Mouse (Mus musculus) heart, embryonic 12.5 days (tissue): ENCODE measurements around the gene Col4a2. TPM values are rescaled to one million over a fixed set of nuclear protein-coding genes. Genes with fewer than 3 reads are reported as not detected.

Source experiments
- ATAC-seq: fragments of 200-750 bp; cut with Nextera tagmentation; 2 replicates; pipeline ENCODE4 v1.8.0; 2017; ENCODE audit warnings: moderate TSS enrichment, moderate library complexity; ENCODE audit not compliant: insufficient number of reproducible peaks, low FRiP score
- H3K27ac ChIP-seq: fragments of 300-500 bp; sonication (generic); 2 replicates; pipeline ENCODE4 v1.5.1; 2016; ENCODE audit warnings: mild to moderate bottlenecking, moderate library complexity; ENCODE audit not compliant: poor library complexity, severe bottlenecking
- H3K27me3 ChIP-seq: fragments of 300-500 bp; sonication (generic); replicated peaks from 2 replicates; pipeline ENCODE4 v1.6.1; 2016; ENCODE audit warnings: mild to moderate bottlenecking, moderate library complexity
- H3K36me3 ChIP-seq: fragments of 300-500 bp; sonication (generic); 2 replicates; pipeline ENCODE4 v1.6.1; 2016; ENCODE audit warnings: mild to moderate bottlenecking, moderate library complexity
- H3K4me1 ChIP-seq: fragments of 300-500 bp; sonication (generic); replicated peaks from 2 replicates; pipeline ENCODE4 v1.6.1; 2016; ENCODE audit warnings: mild to moderate bottlenecking
- H3K4me2 ChIP-seq: fragments of 300-500 bp; sonication (generic); 2 replicates; pipeline ENCODE4 v1.6.1; 2016; ENCODE audit warnings: mild to moderate bottlenecking, moderate library complexity
- H3K4me3 ChIP-seq: fragments of 300-500 bp; sonication (generic); 2 replicates; pipeline ENCODE4 v1.5.1; 2016; ENCODE audit warnings: mild to moderate bottlenecking
- H3K9ac ChIP-seq: fragments of 300-500 bp; sonication (generic); 2 replicates; pipeline ENCODE4 v1.6.1; 2016; ENCODE audit warnings: mild to moderate bottlenecking, moderate library complexity
- H3K9me3 ChIP-seq: fragments of 300-500 bp; sonication (generic); replicated peaks from 2 replicates; pipeline ENCODE4 v1.6.1; 2016; ENCODE audit warnings: mild to moderate bottlenecking, moderate library complexity
- WGBS: fragments of 180-500 bp; shearing (Covaris S2); methylation state at CpG from one replicate; pipeline ENCODE4 v1.1.7; 2016; 5-methylcytosine and 5-hydroxymethylcytosine counted together
- polyA plus RNA-seq: library from polyadenylated mRNA; unstranded; fragments of >200 nt; fragmentation: Nextera tagmentation; extraction: Ambion mirVana; gene quantifications from 2 replicates; pipeline ENCODE4 v1.2.1, GENCODE M21; 2016

Col4a2 gene
- polyA plus RNA-seq, 1 experiment from 2014 or later, result 117 TPM

DNA sequence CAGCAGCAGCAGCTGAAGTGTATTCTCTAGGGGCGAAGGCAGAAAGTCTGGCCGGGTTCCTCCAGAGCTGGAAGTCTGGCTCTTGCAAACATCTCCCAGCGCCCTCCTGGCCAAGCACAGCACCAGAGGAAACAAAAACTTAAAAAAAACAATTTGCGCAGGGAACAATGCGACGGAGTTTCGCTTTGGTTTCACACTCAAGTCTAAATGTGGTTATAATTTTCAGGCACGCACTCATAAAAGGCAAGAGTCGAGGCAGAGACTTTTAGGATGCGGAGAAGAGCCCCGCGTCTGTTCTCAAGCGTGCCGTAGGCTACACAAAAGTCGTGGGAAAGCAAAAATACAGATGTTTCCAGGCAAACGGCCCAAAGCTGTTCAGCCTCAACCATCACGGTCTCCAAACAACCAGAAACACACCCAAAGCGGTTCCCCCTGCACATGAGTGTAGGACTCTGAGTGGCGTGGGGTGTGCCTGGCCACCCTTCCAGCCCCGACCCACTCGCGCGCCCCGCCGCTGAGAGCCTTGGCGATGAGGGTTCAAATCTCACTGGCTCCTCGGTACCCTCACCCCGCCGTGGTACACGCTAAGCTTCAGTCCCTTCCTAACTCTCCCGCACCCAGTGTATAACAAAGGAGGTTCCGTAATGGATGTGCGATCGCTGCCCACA lies 790 bp upstream of the Col4a2 start:
- 1% methylated on average over 34 of the region's 34 CpGs for WGBS
- H3K36me3 ChIP-seq, result peaks cover 19% of the 10 kb centered on the region; the same call in 1 of the 2 replicates
- peak; percentile 23 for ATAC-seq
- H3K27me3 ChIP-seq, result no peaks in the 10 kb centered on the region
- H3K4me2 ChIP-seq, result peak overlapping the region; percentile 95
- H3K4me3 ChIP-seq, result peak overlapping the region; percentile 93
- peak overlapping the region; percentile 99 for H3K9ac ChIP-seq
- peak overlapping the region; percentile 91 for H3K27ac ChIP-seq
- no peaks in the 10 kb centered on the region for H3K9me3 ChIP-seq
- peaks cover 73% of the 10 kb centered on the region for H3K4me1 ChIP-seq

DNA sequence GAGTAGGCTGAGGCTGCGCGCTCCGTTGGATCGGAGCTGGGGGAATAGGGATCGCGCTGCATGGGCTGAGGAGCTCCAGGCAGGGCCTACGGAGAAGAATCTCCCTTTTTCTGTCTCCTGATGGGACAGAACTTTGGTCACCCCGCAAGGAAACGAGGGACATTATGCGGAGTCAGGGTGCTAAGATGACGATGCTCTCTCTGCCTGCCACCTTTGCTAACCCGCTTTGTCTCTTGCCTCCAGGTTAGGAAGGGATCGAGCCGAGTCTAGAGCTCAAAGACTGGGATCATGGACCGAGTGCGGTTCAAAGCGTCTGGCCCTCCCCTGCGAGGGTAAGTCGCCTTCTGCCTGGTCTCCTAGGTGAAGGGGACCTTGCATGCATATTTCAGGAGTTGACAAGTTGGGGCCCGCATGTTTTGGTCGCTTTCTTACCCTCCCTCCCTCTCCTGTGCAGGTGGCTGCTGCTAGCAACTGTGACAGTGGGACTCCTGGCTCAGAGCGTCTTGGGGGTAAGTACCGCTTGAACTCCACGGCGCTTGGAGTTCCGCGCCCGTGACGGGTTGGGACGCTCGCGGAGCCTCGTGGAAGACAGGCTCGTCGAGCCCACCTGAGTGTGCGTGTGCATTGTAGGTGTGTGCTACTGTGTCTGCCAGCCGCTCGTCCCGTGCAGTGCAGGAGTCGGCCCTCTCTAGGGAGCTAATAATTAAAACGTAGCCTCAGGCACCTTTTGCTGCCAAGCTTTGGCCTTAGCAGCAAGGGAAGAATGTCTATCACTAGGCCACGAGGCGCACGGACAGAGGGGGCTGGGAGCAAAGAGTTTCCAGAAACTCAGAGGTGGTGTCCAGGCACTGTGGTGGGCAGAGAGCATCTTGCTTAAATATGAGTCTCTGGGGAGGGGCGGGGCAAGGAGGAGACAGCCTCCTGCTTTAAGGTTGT lies 839 bp downstream of the Col4a2 start:
- Histone ChIP-seq H3K36me3 (peaks cover 15% of the 10 kb centered on the region; the same call in 1 of the 2 replicates), H3K27ac (peak overlapping the region; percentile 91), H3K4me2 (peak overlapping the region; percentile 95), H3K9ac (peak overlapping the region; percentile 99), H3K4me1 (peaks cover 74% of the 10 kb centered on the region), H3K9me3 (no peaks in the 10 kb centered on the region), H3K4me3 (peak overlapping the region; percentile 93), H3K27me3 (no peaks in the 10 kb centered on the region)
- 3% methylated on average over 45 of the region's 45 CpGs for WGBS
- ATAC-seq, result no peak

DNA sequence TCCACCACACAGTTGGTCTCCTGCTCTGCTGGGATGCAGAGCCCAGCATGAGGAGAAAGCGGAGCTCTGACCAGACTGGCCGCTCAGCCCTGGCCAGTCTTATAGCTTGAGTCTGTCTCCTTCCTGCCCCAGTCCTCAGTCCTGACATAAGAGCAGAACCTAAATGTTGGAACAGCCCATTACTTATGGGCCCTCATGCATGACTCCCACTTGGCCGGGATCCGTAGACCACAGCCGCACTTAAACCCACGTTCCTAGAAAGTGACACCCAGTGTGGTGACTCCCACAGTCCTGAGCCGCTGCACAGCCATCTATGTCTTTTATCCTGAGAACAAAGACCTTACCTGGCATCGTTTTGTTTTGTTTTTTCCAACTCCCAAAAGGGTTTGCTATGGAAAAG lies 2.0 kb downstream of the Col4a2 start:
- peaks cover 66% of the 10 kb centered on the region for H3K4me1 ChIP-seq
- WGBS, result 83% methylated on average over 8 of the region's 8 CpGs

DNA sequence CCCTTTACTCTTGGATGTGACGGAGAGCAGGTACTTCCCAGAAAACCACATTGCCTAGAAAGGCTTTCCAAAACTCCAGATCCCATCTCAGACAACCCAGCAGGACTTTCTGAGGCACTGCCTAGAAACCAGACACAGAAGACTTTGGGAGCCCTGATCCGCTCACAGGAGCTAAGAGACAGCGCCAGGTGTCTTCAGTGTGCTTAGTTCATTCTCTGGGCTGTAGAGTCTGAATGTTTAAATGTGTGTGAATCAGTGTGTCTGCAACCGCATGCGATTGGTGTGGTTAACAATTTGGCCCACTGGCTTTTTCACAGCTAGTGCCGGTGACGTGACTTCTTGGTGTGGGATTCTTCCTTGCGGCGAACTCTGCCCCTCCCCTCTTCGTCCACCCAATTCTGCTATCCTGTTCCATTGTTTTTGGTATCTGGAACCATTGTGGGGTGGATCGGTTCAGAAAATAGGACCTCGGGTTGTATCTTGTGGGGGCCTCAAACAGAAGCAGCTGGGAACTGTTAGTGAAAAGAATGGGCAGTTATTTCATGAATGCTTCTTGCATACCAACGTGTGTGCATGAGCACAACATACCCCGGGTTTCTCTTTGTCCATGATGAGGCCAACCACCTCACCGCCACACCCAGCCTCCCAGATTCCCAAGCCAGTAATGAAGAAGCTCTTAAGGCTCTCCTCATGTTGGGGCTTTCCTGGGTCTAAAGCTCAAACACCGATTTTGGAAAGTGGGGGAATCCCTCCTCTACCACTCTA lies 2.8 kb downstream of the Col4a2 start:
- H3K4me1 ChIP-seq, result peaks cover 61% of the 10 kb centered on the region
- WGBS, result 63% methylated on average over 16 of the region's 16 CpGs

More for the DNA sequence above, 2.0 kb downstream of the Col4a2 start:
- no peaks in the 10 kb centered on the region for H3K9me3 ChIP-seq
- H3K4me3 ChIP-seq, result peak overlapping the region; percentile 93
- peak overlapping the region; percentile 99 for H3K9ac ChIP-seq
- H3K27me3 ChIP-seq, result no peaks in the 10 kb centered on the region
- no peak for ATAC-seq
- peak overlapping the region; percentile 95 for H3K4me2 ChIP-seq
- peaks cover 25% of the 10 kb centered on the region; the same call in 1 of the 2 replicates for H3K36me3 ChIP-seq
- H3K27ac ChIP-seq, result no peak overlapping the region

DNA sequence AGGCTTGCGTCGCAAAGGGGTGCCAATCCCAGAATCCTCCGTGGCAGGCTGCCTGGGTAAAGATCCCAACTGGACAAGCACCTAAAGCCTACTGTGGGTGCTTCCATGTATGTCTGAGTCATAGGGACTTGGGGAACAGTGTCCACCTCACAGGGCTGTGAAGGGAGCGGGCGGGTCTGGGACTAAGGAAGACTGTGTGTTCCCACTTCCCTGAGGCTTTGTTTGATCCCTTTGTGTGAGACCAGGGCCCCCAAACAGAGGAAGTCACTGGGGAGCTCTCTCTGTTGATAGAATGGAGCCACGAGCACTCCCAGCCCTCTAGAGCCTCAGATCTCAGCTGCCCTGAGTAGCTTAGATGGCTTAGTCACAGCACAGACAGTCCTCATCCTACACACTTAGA lies 3.5 kb downstream of the Col4a2 start:
- peak overlapping the region; percentile 95 for H3K4me2 ChIP-seq

More for the DNA sequence above, 2.8 kb downstream of the Col4a2 start:
- ATAC-seq, result no peak
- peak overlapping the region; percentile 95 for H3K4me2 ChIP-seq
- H3K9me3 ChIP-seq, result no peaks in the 10 kb centered on the region
- H3K4me3 ChIP-seq, result peak overlapping the region; percentile 93; the same call in 1 of the 2 replicates
- H3K27ac ChIP-seq, result no peak overlapping the region
- peak overlapping the region; percentile 33 for H3K9ac ChIP-seq
- H3K36me3 ChIP-seq, result peaks cover 25% of the 10 kb centered on the region; the same call in 1 of the 2 replicates
- H3K27me3 ChIP-seq, result no peaks in the 10 kb centered on the region

DNA sequence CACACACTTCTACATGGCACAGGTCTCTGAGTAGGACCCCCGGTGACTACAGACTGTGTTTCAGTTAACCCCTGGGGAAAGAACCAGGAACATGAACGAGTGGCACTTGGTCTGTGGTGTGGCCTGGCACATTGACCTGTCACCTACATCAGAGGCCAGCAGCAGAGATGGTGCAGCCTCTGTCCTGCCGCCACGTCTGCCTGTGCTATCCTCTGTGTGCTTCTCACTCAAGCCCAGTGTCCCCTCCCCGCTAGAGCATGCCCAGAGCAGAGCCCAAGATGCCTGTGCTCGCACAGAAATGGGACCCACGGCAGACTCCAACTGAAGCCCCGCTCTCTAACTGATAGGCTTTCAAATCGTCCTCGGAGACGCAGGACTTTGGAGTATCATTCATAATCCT lies 6.8 kb downstream of the Col4a2 start:
- no peak overlapping the region for H3K4me2 ChIP-seq
- no peak for ATAC-seq
- H3K36me3 ChIP-seq, result peaks cover 25% of the 10 kb centered on the region; the same call in 1 of the 2 replicates
- WGBS, result 78% methylated on average over 11 of the region's 11 CpGs
- peaks cover 72% of the 10 kb centered on the region for H3K4me1 ChIP-seq
- no peaks in the 10 kb centered on the region for H3K9me3 ChIP-seq
- no peak overlapping the region for H3K27ac ChIP-seq
- no peak overlapping the region for H3K4me3 ChIP-seq
- no peak overlapping the region for H3K9ac ChIP-seq
- H3K27me3 ChIP-seq, result no peaks in the 10 kb centered on the region

More for the DNA sequence above, 3.5 kb downstream of the Col4a2 start:
- Histone ChIP-seq H3K27ac (no peak overlapping the region), H3K4me3 (0 out of 2 replicates have a peak overlapping the region, but pooled peaks have one; percentile 93), H3K27me3 (no peaks in the 10 kb centered on the region), H3K9ac (no peak overlapping the region), H3K9me3 (no peaks in the 10 kb centered on the region), H3K36me3 (peaks cover 25% of the 10 kb centered on the region; the same call in 1 of the 2 replicates), H3K4me1 (peaks cover 57% of the 10 kb centered on the region)
- WGBS, result 79% methylated on average over 6 of the region's 6 CpGs
- ATAC-seq, result no peak

DNA sequence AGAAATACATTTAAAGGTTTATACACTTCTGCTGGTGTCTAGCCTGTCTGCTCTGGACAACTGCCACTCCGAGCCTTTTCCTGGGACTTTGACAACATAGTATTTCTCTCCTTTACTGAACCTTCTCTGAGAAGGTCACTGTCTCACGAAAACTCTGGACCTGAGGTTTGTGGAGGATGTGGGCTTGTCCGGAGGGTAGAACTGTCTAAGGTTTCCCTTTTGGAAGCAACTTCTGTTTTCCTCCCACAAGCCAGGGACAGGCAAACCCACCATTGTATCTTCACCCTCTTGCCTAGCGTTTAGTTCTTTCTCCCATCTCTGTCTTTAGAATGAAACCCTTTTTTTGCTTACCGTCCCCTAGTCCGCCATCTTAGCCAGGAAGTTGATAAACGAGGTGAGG lies 9.2 kb downstream of the Col4a2 start:
- no peaks in the 10 kb centered on the region for H3K27me3 ChIP-seq
- peaks cover 16% of the 10 kb centered on the region; the same call in 1 of the 2 replicates for H3K36me3 ChIP-seq
- peaks cover 73% of the 10 kb centered on the region for H3K4me1 ChIP-seq
- 68% methylated on average over 7 of the region's 7 CpGs for WGBS
- H3K4me3 ChIP-seq, result no peak overlapping the region
- no peaks in the 10 kb centered on the region for H3K9me3 ChIP-seq
- ATAC-seq, result no peak
- H3K4me2 ChIP-seq, result no peak overlapping the region
- H3K9ac ChIP-seq, result no peak overlapping the region
- H3K27ac ChIP-seq, result no peak overlapping the region

DNA sequence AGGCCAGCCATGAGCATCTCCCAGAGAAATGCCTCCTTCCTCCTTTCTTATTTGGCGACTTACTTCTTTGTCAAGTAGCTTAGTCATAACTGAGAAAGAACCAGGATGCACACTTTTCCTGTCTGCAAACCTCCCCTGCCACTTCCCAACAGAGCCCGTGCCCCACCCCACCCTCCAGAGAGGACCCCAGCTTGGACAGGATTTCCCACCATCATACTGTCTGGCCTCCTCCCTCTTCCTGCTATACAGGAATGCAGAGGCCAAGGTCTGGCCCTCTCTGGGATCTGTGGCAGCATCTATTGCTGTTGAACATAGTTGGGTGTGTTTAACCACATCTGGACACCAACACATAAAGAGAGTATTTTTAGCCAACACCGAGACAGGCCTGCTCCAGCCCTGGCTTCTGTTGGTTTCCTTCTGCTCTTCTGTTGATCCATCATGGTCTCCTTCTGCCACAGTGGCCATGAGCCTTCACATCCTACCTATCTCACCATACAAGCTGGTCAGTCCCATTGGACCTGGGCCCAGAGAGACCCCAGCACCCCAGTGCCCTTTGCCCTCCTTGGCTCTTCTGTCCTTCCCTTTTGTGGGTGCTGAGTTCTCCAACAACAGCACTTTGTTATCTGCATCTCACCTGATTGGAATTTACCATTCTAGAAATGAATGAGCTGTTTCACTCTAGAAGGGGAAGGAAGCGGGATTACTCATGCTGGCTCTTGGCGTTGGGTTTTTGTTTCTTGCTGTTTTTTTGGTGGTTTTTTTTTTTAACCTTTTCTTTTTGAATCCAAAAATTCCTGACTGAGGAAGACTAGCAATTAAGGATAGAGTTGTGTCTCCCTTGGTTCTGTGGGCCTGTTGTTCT lies 10.3 kb downstream of the Col4a2 start:
- WGBS, result 60% methylated on average over 5 of the region's 5 CpGs
- ATAC-seq, result no peak
- H3K9me3 ChIP-seq, result no peaks in the 10 kb centered on the region
- H3K27me3 ChIP-seq, result no peaks in the 10 kb centered on the region
- H3K36me3 ChIP-seq, result peaks cover 16% of the 10 kb centered on the region; the same call in 1 of the 2 replicates
- no peak overlapping the region for H3K4me3 ChIP-seq
- no peak overlapping the region for H3K9ac ChIP-seq
- peaks cover 73% of the 10 kb centered on the region for H3K4me1 ChIP-seq
- H3K4me2 ChIP-seq, result no peak overlapping the region
- 0 out of 2 replicates have a peak overlapping the region, but pooled peaks have one; percentile 22 for H3K27ac ChIP-seq

DNA sequence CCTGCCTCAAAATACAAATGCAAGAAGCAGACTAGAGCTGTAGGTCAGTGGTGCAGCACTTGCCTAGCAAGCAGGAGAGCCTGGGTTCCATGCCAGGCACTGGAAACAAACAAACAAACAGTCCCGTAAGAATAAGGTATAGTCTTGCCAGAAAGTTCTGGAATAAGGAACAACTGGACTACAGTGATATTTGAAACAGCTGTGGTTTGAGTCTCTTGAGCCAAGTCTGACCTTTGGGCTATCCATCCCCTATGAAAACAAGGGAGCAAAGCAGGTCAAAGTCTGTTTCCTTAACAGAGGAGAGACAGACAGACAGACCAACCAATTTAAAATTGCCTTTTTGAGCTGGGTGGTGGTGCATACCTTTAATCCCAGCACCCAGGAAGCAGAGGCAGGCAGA lies 11.1 kb downstream of the Col4a2 start:
- 86% methylated on average over 1 of the region's 1 CpGs for WGBS
- Histone ChIP-seq H3K9me3 (no peaks in the 10 kb centered on the region), H3K4me1 (peaks cover 75% of the 10 kb centered on the region), H3K27ac (no peak overlapping the region), H3K36me3 (peaks cover 9% of the 10 kb centered on the region; the same call in 1 of the 2 replicates), H3K4me3 (no peak overlapping the region), H3K27me3 (no peaks in the 10 kb centered on the region), H3K9ac (no peak overlapping the region), H3K4me2 (no peak overlapping the region)
- no peak for ATAC-seq
